Mouse (Mus musculus) 3134 (cell line): Measurements from ENCODE around the gene Cdc25b.
"Not testable (repeated sequence)": the region's sequence is repeated elsewhere in the genome, so short reads cannot be mapped to it uniquely, and the experiment has no call there.

Experiments
- DNase-seq: peaks from one replicate; pipeline ENCODE4 v3.0.0-alpha.2; 2011; ENCODE audit warnings: low spot score; ENCODE audit not compliant: insufficient read length; ENCODE audit errors: extremely low read depth

Cdc25b gene

DNA sequence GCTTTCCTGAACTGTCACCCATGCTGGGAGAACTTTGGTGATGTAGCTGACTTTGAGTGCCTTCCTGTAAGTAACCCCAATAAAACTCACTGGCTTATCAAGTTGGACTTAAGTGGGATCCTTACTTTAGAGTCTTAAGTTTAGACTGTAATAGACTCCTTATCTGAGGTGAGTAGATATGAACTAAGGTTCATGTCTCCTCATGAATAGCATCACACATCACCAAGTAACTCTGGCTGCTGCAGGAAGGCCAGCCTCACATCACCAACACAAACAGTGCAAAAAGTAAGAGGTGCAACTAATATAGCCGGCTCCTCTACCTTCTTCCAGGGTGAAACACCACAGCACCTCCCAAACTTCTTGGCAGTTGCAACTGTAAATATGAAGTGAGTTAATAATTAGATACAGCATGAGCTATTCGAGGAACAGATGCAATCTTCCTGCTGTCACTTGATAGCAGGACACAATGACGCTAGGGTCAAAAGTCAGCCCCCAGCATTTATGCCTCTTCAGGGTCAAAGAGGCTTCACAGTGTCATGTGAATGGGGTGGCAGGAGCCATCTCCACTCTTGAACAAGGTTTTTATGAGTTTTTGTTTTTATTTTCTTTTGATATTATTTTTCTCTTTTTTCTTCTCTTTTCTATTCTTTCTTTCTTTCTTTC lies 35.2 kb downstream of the Cdc25b start:
- no peak for DNase-seq

DNA sequence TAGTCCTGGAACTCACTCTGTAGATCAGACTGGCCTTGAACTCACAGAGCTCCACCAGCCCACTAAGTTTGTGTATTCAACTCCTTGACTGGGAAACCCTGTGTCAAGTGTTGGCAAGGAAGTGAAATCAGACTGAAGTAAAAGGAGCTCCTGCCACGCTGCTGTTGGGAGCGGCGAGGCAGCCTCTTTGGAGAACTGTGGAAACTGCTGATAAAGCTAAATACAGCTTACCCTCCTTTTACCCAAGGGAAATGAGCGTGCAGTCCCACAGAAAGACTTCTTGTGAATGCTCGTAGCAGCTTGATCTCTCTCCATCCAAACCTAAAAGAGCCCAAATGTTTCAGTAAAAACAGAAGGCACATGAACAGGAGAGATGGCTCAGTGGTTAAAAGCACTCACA lies 35.8 kb downstream of the Cdc25b start:
- no peak for DNase-seq

DNA sequence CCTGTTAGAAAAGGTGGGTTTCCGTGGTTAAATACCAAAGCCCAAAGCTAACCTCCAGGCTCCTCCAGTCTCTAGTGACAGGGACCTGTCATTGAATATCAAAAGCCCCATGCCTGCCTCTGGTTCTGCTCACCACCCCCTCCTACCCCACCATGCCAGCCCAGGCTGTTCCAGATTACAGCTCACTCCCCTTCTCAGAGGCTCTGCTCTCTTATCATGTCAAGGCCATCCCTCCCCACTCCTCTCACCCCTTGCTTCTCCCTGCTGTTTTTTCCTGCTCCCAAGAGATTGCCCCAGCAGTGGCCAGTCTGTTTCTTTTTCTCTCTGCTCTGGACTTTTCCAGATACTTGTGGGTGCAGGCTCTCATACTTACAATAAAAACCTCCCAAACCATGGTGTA lies 36.8 kb downstream of the Cdc25b start:
- no peak for DNase-seq

DNA sequence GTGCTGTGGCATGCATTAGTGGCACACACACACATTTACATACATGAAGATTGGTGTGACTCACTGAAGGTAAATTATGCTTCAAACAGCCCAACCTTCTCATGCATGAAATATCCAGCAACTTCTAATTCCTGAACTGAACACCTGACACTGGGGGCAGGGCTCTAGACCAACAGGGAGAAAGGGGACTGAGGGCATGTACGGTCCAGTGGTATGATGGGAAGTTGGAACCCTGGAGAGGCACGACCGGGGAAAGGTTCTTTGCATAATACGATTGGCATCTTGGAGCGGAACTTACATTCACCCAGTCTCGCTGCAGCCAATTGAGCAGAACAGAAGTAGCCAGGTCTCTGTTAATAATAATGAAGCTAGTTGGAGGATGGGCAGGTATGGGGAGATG lies 38.4 kb downstream of the Cdc25b start:
- DNase-seq, result no peak

DNA sequence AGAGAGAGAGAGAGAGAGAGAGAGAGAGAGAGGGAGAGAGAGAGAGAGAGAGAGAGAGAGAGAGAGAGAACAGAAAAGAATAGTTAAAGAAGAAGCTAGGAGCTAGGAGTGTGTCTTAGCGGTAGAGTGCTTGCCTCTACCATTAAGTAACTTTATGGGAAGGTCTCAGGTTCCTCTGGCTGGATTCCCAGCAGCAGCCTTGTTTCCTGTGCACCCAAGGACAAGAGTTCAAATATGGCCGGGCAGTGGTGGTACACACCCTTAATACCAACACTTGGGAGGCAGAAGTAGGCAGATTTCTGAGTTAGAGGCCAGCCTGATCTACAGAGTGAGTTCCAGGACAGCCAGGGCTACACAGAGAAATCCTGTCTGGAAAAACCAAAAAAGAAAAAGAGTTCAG lies 39.9 kb downstream of the Cdc25b start:
- not testable (repeated sequence) for DNase-seq

DNA sequence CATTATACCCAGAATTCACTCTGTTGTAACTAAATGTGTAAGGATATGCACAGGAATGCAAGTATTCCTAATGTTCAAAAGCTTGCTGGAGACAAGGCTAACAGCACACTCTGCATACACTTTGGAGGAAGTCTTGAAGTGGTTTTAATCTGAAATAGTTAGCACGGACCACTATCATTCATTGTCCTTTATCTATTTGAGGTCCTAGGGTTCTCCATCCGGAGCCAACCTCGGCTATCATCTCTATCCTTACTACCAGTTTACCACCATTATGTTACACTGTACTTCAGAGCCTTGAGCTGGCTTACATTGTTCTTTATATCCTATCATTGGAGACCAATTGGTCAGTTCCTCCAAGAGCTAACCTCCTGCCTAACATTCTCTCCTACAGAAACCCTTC lies 40.5 kb downstream of the Cdc25b start:
- no peak for DNase-seq

DNA sequence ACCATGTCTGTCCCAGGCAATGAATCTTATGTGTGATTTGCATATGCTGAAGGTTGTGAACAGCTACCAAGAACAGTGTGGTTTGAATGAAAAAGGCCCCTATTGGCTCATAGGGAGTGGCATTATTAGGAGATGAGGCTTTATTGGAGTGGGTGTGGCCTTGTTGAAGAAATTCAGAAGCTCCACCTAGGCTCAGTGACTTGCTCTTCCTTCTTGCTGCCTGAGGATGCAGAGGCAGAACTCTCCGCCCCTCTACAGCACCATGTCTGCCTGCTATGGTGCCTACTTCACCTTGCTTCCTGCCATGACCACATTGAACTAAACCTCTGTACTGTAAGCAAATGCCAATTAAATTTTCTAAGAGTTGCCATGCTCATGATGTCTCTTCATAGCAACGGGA lies 45.8 kb downstream of the Cdc25b start:
- no peak for DNase-seq

DNA sequence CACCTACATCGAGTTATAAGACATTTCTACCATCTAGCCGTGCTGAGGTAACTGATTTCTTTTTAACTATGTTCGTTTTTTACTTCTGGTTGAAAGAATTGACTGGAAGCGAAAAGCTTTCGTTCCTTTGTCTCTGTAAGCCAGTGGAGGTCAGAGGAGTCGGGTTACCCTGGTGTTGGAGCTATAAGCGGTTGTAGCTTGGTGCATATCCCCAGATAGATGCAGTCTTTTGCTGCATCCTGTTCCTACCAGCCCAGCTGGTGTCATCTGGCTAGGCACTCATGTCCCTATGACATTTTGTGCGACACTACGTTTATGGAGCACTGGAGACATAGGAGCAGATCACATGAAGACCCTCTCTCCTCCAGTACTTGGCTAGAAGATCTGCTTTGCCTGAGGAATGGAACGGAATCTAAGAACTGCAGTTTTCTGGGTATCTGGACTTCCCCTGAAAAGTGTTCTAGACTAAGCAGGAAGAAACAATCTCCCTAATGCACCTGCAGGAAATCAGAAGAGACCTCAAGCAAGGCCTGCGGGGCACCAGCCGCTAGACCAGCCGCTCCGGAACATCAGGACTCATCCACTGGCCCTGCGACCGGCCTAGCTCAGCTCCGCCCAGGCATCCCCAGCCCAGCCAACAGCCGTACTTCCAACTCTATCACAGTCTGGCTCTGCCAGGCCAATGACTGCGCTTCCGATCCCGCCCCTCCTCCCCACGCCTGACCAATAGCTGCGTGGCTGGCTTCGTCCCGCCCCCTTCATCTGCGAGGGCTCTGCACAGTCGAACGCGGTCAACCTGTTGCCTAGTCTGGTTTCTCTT lies 46.8 kb downstream of the Cdc25b start, which contains the start of gene Mavs:
Gene Mavs, plus strand, starts transcription at position 757 of the 820 bp plus-strand sequence.
- peak; percentile 97 for DNase-seq

DNA sequence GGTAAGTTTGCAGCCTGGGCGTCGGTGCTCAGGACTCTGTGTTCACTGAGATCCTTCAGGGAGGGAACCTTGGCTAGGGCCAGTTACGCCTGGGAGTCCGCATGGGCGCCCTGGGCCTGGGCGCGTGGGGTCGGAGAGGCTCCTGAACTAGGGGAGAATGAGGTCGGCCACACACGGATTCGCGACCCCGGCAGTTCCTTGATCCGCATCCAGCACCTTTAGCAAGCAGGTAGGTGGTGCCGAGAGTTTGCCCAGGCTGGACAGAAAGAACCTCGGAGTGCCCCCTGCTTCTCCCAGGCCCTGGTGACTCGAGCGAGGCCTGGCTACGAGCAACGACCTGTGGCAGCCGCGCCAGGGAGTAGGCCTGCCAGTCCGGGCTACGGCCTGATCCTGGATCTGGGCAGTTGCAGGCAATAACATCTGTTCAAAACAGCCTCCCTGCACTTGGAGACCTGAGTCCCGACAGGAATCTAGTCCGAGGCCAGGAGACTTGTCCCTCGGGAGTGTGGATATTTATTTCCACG lies 47.4 kb downstream of the Cdc25b start:
- no peak for DNase-seq

DNA sequence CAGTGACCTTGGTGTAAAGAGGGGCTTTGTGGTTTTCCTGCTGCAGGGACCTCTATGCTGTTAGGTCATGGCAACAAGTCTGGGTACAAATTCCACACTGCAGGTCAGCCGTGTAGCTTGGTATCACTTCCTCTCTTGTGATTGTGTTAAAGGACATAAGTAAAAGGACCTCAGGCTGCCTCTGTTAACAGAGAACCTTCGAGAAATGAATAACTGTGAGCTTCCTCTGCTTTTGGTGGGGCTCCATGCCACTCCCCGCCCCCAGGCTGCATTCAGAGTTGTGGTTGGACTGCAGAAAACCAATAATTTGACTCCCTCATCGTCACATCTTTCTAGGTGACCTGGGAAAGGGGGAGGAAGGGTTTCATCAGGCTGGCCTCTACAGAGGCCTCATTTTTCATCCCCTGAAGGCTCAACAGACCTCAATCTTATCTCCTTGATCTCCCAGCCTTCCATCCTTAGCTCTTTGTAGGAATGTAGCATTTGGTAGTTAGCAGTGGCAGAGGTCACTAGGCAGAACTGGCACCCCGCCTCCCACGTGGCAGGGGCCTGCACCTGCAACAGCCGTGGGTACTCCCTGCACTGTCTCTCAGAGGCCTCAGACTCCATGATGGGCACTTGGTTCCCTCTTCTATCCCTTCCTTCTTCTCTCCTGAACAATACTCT lies 48.4 kb downstream of the Cdc25b start:
- peak; percentile 40 for DNase-seq

DNA sequence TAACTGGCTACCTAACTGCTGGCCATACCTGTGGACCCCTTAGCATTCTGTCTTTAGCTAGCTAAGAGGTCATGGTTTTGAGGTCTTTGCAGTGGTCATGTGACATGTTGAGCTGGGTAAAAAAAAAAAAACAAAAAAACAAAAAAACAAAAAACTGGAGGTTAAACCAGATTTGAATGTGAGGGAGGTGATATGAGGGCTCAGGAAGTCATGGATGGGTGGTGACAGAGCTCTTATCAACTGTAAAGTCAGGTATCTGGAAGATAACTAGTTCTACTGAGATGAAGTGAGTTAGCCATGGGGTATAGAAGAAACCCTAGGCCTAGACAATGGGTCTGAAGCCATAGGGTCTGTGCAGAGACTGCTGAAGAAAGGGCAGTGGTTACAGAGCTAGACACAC lies 55.4 kb downstream of the Cdc25b start:
- no peak for DNase-seq

DNA sequence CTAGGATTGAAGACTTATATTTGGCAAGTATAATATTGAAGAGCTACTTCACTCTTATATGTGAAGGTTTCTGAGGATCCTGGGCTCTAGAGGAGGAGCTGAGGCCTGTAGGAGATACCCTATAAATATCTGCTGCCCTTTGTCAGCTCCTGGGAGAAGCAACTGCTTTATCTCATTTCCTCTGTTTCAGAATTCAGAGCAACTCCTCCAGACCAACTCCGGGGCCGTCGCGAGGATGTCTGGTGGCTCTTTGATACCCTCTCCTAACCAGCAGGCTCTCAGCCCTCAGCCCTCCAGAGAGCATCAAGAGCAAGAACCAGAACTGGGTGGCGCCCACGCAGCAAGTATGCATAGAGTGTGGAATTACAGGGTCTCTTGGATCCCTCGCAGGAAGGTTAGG lies 56.2 kb downstream of the Cdc25b start:
- no peak for DNase-seq
